Mouse (Mus musculus): ENCODE measurements around the gene Fsd1l. TPM values are rescaled to one million over a fixed set of nuclear protein-coding genes. Genes with fewer than 3 reads are reported as not detected.
A peak's percentile ranks its signal among the peaks of the same experiment; 100 is the strongest.

The Fsd1l gene
- polyA plus RNA-seq, 1 experiment from 2014 or later: 0.96 TPM

DNA sequence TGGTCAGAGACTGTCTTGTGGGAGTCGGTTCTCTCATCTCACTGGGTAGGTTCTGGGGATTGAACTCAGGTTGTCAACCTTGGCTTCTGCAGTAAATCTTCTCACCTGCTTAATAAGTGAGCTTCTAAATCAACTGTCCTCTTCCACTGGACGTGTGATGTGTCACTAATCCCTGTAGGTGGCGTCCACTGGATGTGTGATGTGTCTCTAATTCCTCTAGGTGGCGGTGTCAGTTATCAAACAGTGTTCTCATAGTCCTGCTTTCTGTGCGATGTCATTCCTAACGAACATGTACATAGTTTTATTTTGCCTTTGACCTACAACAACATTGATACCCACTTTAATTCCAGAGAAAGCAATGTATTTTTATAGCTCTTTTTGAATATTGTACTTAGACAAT, 30.8 kb upstream of the Fsd1l start:
- Histone ChIP-seq H3K9me3 (ENCODE audit: low read length) (no peaks in the 10 kb centered on the region), H3K4me2 (ENCODE audit: low read depth, low read length) (no peak overlapping the region), H3K27ac (ENCODE audit: low read depth) (no peak overlapping the region), H3K27me3 (ENCODE audit: insufficient read depth, low read length) (no peaks in the 10 kb centered on the region), H3K4me3 (ENCODE audit: low read depth, low read length) (no peak overlapping the region), H3K4me1 (ENCODE audit: insufficient read depth) (peaks cover 8% of the 10 kb centered on the region; the same call in 1 of the 2 replicates), H3K36me3 (replicated peaks; ENCODE audit: insufficient read depth, low read length) (no peaks in the 10 kb centered on the region), H3K9ac (replicated peaks) (no peak overlapping the region)
- TF ChIP-seq EP300 (IDR thresholded peaks at IDR 0.05; ENCODE audit: low read depth) (no peak), CTCF (IDR thresholded peaks at IDR 0.05; ENCODE audit: low read depth) (peak; percentile 90)
- ATAC-seq (no peak), DNase-seq (no peak)
- WGBS (ENCODE audit: insufficient replicate concordance): 45% methylated on average over 6 of the region's 6 CpGs

GRCm38 (mm10) chr4:53614576-53615225, 16.6 kb upstream of the Fsd1l start:
- H3K36me3 ChIP-seq (replicated peaks; ENCODE audit: insufficient read depth, low read length): no peaks in the 10 kb centered on the region
- H3K4me1 ChIP-seq (ENCODE audit: insufficient read depth): no peaks in the 10 kb centered on the region
- no peak for ATAC-seq
- no peak overlapping the region for H3K4me3 ChIP-seq (ENCODE audit: low read depth, low read length)
- TF ChIP-seq EP300 (IDR thresholded peaks at IDR 0.05; ENCODE audit: low read depth): no peak
- DNase-seq: no peak
- WGBS (ENCODE audit: insufficient replicate concordance): 57% methylated on average over 5 of the region's 5 CpGs
- no peak overlapping the region for H3K4me2 ChIP-seq (ENCODE audit: low read depth, low read length)
- H3K9ac ChIP-seq (replicated peaks): no peak overlapping the region
- no peaks in the 10 kb centered on the region for H3K9me3 ChIP-seq (ENCODE audit: low read length)
- H3K27ac ChIP-seq (ENCODE audit: low read depth): no peak overlapping the region
- H3K27me3 ChIP-seq (ENCODE audit: insufficient read depth, low read length): no peaks in the 10 kb centered on the region

DNA sequence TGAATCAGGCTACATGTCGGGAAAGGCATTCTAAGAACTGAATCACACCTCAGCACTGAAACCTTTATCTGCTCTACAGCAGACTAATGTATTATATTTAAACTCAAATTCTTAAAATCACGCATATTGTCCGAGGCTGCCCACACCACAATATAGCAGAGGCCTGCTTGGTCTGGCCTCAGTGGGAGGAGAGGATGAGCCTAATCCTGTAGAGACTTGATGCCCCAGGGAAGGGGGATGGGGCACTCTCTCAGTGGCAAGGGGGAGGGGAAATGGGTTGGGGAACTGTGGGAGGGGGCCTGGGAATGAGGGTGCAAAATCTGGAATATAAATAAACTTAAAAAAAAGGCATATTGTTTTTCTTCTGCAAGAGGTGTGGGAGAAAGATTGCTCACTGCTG, 13.3 kb upstream of the Fsd1l start:
- WGBS (ENCODE audit: insufficient replicate concordance): 50% methylated on average over 3 of the region's 3 CpGs
- DNase-seq (no peak), ATAC-seq (no peak)
- H3K27me3 ChIP-seq (ENCODE audit: insufficient read depth, low read length): no peaks in the 10 kb centered on the region
- H3K4me2 ChIP-seq (ENCODE audit: low read depth, low read length): no peak overlapping the region
- no peak overlapping the region for H3K27ac ChIP-seq (ENCODE audit: low read depth)
- H3K4me1 ChIP-seq (ENCODE audit: insufficient read depth): no peaks in the 10 kb centered on the region
- H3K9ac ChIP-seq (replicated peaks): no peak overlapping the region
- H3K4me3 ChIP-seq (ENCODE audit: low read depth, low read length): no peak overlapping the region
- no peak for TF ChIP-seq CTCF (IDR thresholded peaks at IDR 0.05; ENCODE audit: low read depth)
- TF ChIP-seq EP300 (IDR thresholded peaks at IDR 0.05; ENCODE audit: low read depth): no peak
- H3K9me3 ChIP-seq (ENCODE audit: low read length): no peaks in the 10 kb centered on the region
- H3K36me3 ChIP-seq (replicated peaks; ENCODE audit: insufficient read depth, low read length): no peaks in the 10 kb centered on the region

DNA sequence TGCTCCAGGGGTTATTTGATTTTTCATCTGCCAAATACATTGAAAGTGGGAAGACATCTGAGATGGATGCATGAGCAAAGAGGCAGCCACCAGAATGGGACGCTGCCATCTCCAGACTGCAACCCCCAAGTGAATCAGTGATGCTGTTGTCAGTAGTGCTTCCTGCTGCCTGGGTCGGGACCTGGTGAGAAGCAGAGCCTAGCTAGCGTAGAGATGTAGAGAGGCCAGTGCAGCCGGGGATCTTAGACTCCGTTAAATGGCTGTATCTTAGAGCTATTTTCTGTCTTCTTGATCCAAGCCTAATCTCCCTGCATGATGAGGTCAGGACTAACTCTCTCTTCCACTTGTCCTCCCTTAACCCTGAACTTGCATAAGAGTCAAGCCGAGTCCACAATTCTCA, 11.2 kb upstream of the Fsd1l start:
- TF ChIP-seq EP300 (IDR thresholded peaks at IDR 0.05; ENCODE audit: low read depth): no peak
- no peak for TF ChIP-seq CTCF (IDR thresholded peaks at IDR 0.05; ENCODE audit: low read depth)
- no peak for DNase-seq
- Histone ChIP-seq H3K4me1 (ENCODE audit: insufficient read depth) (no peaks in the 10 kb centered on the region), H3K9me3 (ENCODE audit: low read length) (no peaks in the 10 kb centered on the region), H3K27ac (ENCODE audit: low read depth) (no peak overlapping the region), H3K36me3 (replicated peaks; ENCODE audit: insufficient read depth, low read length) (no peaks in the 10 kb centered on the region), H3K9ac (replicated peaks) (no peak overlapping the region), H3K4me3 (ENCODE audit: low read depth, low read length) (no peak overlapping the region), H3K4me2 (ENCODE audit: low read depth, low read length) (no peak overlapping the region), H3K27me3 (ENCODE audit: insufficient read depth, low read length) (no peaks in the 10 kb centered on the region)
- 77% methylated on average over 6 of the region's 6 CpGs for WGBS (ENCODE audit: insufficient replicate concordance)
- ATAC-seq: no peak

DNA sequence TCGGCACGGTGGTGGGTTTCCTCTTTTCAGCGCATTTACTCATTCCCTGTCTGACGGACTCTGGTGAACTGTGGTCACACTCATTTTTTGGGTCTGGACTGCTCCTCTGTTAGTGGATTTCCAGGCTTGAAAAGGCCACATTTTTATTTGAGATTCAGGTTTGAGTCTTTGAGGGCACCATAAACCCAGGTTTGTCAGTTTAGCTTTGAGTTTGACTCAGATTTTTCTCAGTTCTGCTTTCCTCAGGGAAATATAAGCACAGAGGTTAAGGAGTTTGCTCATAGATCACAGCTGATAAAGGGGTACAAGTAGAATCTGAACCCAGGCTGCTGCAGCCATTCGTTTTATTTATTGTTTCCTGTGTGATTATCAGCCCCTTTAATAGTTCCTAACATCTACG, 10.2 kb upstream of the Fsd1l start:
- no peak for TF ChIP-seq EP300 (IDR thresholded peaks at IDR 0.05; ENCODE audit: low read depth)
- no peak for TF ChIP-seq CTCF (IDR thresholded peaks at IDR 0.05; ENCODE audit: low read depth)
- Histone ChIP-seq H3K27ac (ENCODE audit: low read depth) (no peak overlapping the region), H3K4me1 (ENCODE audit: insufficient read depth) (no peaks in the 10 kb centered on the region), H3K4me3 (ENCODE audit: low read depth, low read length) (no peak overlapping the region), H3K9me3 (ENCODE audit: low read length) (no peaks in the 10 kb centered on the region), H3K4me2 (ENCODE audit: low read depth, low read length) (no peak overlapping the region), H3K9ac (replicated peaks) (no peak overlapping the region), H3K27me3 (ENCODE audit: insufficient read depth, low read length) (no peaks in the 10 kb centered on the region), H3K36me3 (replicated peaks; ENCODE audit: insufficient read depth, low read length) (no peaks in the 10 kb centered on the region)
- WGBS (ENCODE audit: insufficient replicate concordance): 56% methylated on average over 6 of the region's 6 CpGs
- ATAC-seq (no peak), DNase-seq (no peak)

- Histone ChIP-seq H3K4me3 (ENCODE audit: low read depth, low read length) (no peak overlapping the region), H3K27me3 (ENCODE audit: insufficient read depth, low read length) (no peaks in the 10 kb centered on the region), H3K36me3 (replicated peaks; ENCODE audit: insufficient read depth, low read length) (no peaks in the 10 kb centered on the region), H3K9me3 (ENCODE audit: low read length) (no peaks in the 10 kb centered on the region), H3K4me1 (ENCODE audit: insufficient read depth) (no peaks in the 10 kb centered on the region), H3K9ac (replicated peaks) (no peak overlapping the region), H3K27ac (ENCODE audit: low read depth) (no peak overlapping the region), H3K4me2 (ENCODE audit: low read depth, low read length) (no peak overlapping the region)
- TF ChIP-seq EP300 (IDR thresholded peaks at IDR 0.05; ENCODE audit: low read depth): no peak
- no peak for TF ChIP-seq CTCF (IDR thresholded peaks at IDR 0.05; ENCODE audit: low read depth)
- 34% methylated on average over 5 of the region's 5 CpGs for WGBS (ENCODE audit: insufficient replicate concordance)
- no peak for ATAC-seq
- no peak for DNase-seq
These were observed 9.8 kb upstream of the Fsd1l start for GRCm38 (mm10) chr4:53621490-53621889.

DNA sequence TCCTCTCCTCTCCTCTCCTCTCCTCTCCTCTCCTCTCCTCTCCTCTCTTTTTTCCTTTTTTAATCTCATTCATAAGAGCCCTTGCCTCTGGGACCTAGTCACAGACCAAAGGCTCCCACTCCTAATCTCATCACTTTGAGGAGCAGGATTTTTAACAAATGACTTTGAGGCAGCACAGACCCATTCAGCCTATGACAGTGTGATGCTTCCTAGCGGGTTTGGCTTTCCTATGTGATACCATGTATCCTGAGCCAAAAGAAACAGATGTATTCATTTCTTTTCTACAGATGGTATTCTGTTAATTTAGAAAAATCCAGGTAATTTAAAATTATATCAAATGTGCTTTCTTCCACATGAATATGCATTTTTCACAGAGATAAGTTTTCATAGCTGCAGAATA, 7.6 kb upstream of the Fsd1l start:
- no peak overlapping the region for H3K27ac ChIP-seq (ENCODE audit: low read depth)
- TF ChIP-seq EP300 (IDR thresholded peaks at IDR 0.05; ENCODE audit: low read depth) (no peak), CTCF (IDR thresholded peaks at IDR 0.05; ENCODE audit: low read depth) (no peak)
- no peaks in the 10 kb centered on the region for H3K9me3 ChIP-seq (ENCODE audit: low read length)
- H3K36me3 ChIP-seq (replicated peaks; ENCODE audit: insufficient read depth, low read length): no peaks in the 10 kb centered on the region
- H3K9ac ChIP-seq (replicated peaks): no peak overlapping the region
- H3K4me3 ChIP-seq (ENCODE audit: low read depth, low read length): no peak overlapping the region
- no peaks in the 10 kb centered on the region for H3K27me3 ChIP-seq (ENCODE audit: insufficient read depth, low read length)
- DNase-seq: no peak
- H3K4me2 ChIP-seq (ENCODE audit: low read depth, low read length): no peak overlapping the region
- no peaks in the 10 kb centered on the region for H3K4me1 ChIP-seq (ENCODE audit: insufficient read depth)
- 74% methylated on average over 1 of the region's 1 CpGs for WGBS (ENCODE audit: insufficient replicate concordance)
- no peak for ATAC-seq
